Mouse (Mus musculus): Measurements from ENCODE around the gene Smarcc2. TPM values are rescaled to one million over a fixed set of nuclear protein-coding genes. Genes with fewer than 3 reads are reported as not detected.
A peak's percentile ranks its signal among the peaks of the same experiment; 100 is the strongest.
"Not testable (repeated sequence)": the region's sequence is repeated elsewhere in the genome, so short reads cannot be mapped to it uniquely, and the experiment has no call there.

The Smarcc2 gene
- total and polyA plus RNA-seq, 2 experiments from 2014 or later: 134 to 223 TPM

DNA sequence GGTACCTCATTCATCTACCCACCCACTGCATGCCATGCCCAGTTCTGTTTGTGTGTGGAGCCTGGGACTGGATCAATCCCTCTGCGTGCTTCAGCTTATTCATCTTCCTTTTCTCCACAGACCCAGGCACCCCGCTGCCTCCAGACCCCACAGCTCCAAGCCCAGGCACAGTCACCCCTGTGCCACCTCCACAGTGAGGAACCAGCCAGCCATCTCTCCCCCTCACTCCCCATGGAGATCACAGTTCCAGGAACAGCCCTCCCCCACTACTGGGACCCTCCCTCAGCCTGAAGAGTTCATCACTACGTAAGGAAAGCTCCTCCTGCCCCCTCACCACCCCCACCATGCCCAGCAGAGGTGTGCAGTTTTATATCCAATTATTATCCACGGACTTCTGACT, 29.7 kb downstream of the Smarcc2 start:
- ATAC-seq: no peak
- TF ChIP-seq CTCF (IDR thresholded peaks at IDR 0.05; ENCODE audit: low read depth): no peak
- DNase-seq: no peak
- Histone ChIP-seq H3K9ac (no peak overlapping the region), H3K27me3 (ENCODE audit: insufficient read depth, low read length) (no peaks in the 10 kb centered on the region), H3K4me3 (ENCODE audit: low read depth, low read length) (no peak overlapping the region), H3K4me2 (ENCODE audit: low read depth) (no peak overlapping the region), H3K4me1 (ENCODE audit: insufficient read depth) (no peaks in the 10 kb centered on the region), H3K36me3 (ENCODE audit: insufficient read depth) (peaks cover 70% of the 10 kb centered on the region), H3K9me3 (ENCODE audit: low read length) (no peaks in the 10 kb centered on the region), H3K27ac (ENCODE audit: low read depth, low read length) (no peak overlapping the region)
- 87% methylated on average over 4 of the region's 4 CpGs for WGBS

DNA sequence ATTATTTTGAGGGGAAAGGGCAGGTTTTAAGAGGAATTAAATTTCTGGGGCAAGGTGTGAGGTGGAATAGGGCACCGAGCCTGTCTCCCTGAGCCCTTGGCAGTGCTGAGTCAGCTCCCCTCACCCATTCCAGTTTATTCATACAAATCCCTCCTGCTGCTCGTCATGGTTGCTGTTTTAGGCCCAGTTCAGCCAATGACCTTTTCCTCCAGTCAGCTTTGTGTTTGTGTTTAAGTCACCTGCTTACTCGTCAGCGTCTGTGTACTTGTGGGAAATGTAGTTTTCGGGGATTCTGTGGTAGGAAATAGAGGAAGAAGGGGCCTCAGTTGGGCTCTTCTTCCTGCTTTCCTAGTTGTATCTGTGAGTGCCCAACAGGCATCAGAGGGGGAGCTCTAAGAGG, 30.3 kb downstream of the Smarcc2 start:
- H3K27me3 ChIP-seq (ENCODE audit: insufficient read depth, low read length): no peaks in the 10 kb centered on the region
- H3K9me3 ChIP-seq (ENCODE audit: low read length): no peaks in the 10 kb centered on the region
- no peak for TF ChIP-seq CTCF (IDR thresholded peaks at IDR 0.05; ENCODE audit: low read depth)
- no peak overlapping the region for H3K4me2 ChIP-seq (ENCODE audit: low read depth)
- DNase-seq (no peak), ATAC-seq (no peak)
- H3K4me3 ChIP-seq (ENCODE audit: low read depth, low read length): no peak overlapping the region
- no peak overlapping the region for H3K27ac ChIP-seq (ENCODE audit: low read depth, low read length)
- WGBS: 71% methylated on average over 5 of the region's 5 CpGs
- H3K36me3 ChIP-seq (ENCODE audit: insufficient read depth): peaks cover 64% of the 10 kb centered on the region
- H3K9ac ChIP-seq: no peak overlapping the region
- H3K4me1 ChIP-seq (ENCODE audit: insufficient read depth): peaks cover 1% of the 10 kb centered on the region; the same call in 1 of the 2 replicates

GRCm38 (mm10) chr10:128489785-128490184, 30.7 kb downstream of the Smarcc2 start:
- Histone ChIP-seq H3K27me3 (ENCODE audit: insufficient read depth, low read length) (no peaks in the 10 kb centered on the region), H3K9me3 (ENCODE audit: low read length) (no peaks in the 10 kb centered on the region), H3K4me3 (ENCODE audit: low read depth, low read length) (no peak overlapping the region), H3K9ac (no peak overlapping the region), H3K36me3 (ENCODE audit: insufficient read depth) (peaks cover 61% of the 10 kb centered on the region), H3K4me2 (ENCODE audit: low read depth) (no peak overlapping the region), H3K4me1 (ENCODE audit: insufficient read depth) (peaks cover 5% of the 10 kb centered on the region), H3K27ac (ENCODE audit: low read depth, low read length) (no peak overlapping the region)
- ATAC-seq (no peak), DNase-seq (no peak)
- 47% methylated on average over 4 of the region's 4 CpGs for WGBS
- TF ChIP-seq CTCF (IDR thresholded peaks at IDR 0.05; ENCODE audit: low read depth): no peak

GRCm38 (mm10) chr10:128490232-128490631, 31.2 kb downstream of the Smarcc2 start:
- WGBS: 75% methylated on average over 5 of the region's 5 CpGs
- ATAC-seq (no peak), DNase-seq (no peak)
- H3K36me3 ChIP-seq (ENCODE audit: insufficient read depth): peaks cover 61% of the 10 kb centered on the region
- H3K4me3 ChIP-seq (ENCODE audit: low read depth, low read length): no peak overlapping the region
- TF ChIP-seq CTCF (IDR thresholded peaks at IDR 0.05; ENCODE audit: low read depth): no peak
- no peak overlapping the region for H3K4me2 ChIP-seq (ENCODE audit: low read depth)
- H3K27me3 ChIP-seq (ENCODE audit: insufficient read depth, low read length): no peaks in the 10 kb centered on the region
- peaks cover 8% of the 10 kb centered on the region for H3K4me1 ChIP-seq (ENCODE audit: insufficient read depth)
- H3K9me3 ChIP-seq (ENCODE audit: low read length): no peaks in the 10 kb centered on the region
- H3K27ac ChIP-seq (ENCODE audit: low read depth, low read length): no peak overlapping the region
- no peak overlapping the region for H3K9ac ChIP-seq

DNA sequence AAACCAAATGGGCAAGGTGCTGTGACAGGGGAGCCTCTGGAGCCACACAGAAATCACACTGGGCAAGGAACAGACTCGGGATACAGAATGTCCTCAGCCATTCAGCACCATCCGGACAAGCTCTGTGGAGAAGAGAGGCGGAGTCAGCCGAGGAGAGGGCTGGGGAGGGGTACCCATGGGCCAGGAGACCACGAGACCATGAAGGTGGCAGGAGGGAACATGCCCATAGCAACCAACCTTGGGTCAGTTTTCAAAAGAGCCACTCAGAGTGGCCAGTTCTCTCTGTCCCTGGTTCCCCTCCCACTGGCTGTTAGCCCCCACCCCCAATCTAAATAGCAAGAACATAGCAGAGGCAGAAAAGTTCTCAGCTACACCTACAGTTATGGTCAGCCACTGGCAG, 31.9 kb downstream of the Smarcc2 start:
- no peak overlapping the region for H3K4me3 ChIP-seq (ENCODE audit: low read depth, low read length)
- 51% methylated on average over 5 of the region's 5 CpGs for WGBS
- peaks cover 8% of the 10 kb centered on the region for H3K4me1 ChIP-seq (ENCODE audit: insufficient read depth)
- no peaks in the 10 kb centered on the region for H3K9me3 ChIP-seq (ENCODE audit: low read length)
- H3K36me3 ChIP-seq (ENCODE audit: insufficient read depth): peaks cover 56% of the 10 kb centered on the region
- DNase-seq (no peak), ATAC-seq (no peak)
- TF ChIP-seq CTCF (IDR thresholded peaks at IDR 0.05; ENCODE audit: low read depth): no peak
- H3K27ac ChIP-seq (ENCODE audit: low read depth, low read length): peak overlapping the region; percentile 35; the same call in 1 of the 2 replicates
- no peak overlapping the region for H3K4me2 ChIP-seq (ENCODE audit: low read depth)
- H3K9ac ChIP-seq: no peak overlapping the region
- H3K27me3 ChIP-seq (ENCODE audit: insufficient read depth, low read length): no peaks in the 10 kb centered on the region

DNA sequence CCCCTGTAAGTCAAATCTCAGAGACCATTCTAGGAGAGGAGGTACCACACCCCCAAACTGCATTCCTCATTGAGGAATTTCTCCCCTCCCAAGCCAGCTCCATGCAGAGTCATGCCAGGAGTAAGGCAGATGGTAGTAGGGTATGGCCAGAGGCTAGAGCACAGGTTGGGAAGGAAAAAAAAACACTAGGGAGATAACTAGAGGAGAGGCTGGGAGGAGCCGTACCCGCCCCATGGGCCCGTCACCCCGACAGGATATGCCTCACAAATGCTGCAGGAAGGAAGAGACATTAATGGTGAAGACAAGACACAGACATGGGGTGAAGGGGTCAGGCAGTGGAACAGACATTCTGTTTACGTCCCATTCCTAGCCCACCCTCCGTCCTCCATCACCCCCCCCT, 32.4 kb downstream of the Smarcc2 start:
- Histone ChIP-seq H3K9me3 (ENCODE audit: low read length) (no peaks in the 10 kb centered on the region), H3K36me3 (ENCODE audit: insufficient read depth) (peaks cover 50% of the 10 kb centered on the region), H3K27me3 (ENCODE audit: insufficient read depth, low read length) (no peaks in the 10 kb centered on the region), H3K4me3 (ENCODE audit: low read depth, low read length) (no peak overlapping the region), H3K27ac (ENCODE audit: low read depth, low read length) (peak overlapping the region; percentile 35; the same call in 1 of the 2 replicates), H3K4me2 (ENCODE audit: low read depth) (peak overlapping the region; percentile 87), H3K9ac (no peak overlapping the region), H3K4me1 (ENCODE audit: insufficient read depth) (peaks cover 8% of the 10 kb centered on the region)
- ATAC-seq (no peak), DNase-seq (no peak)
- 75% methylated on average over 6 of the region's 6 CpGs for WGBS
- no peak for TF ChIP-seq CTCF (IDR thresholded peaks at IDR 0.05; ENCODE audit: low read depth)

- H3K27ac ChIP-seq (ENCODE audit: low read depth, low read length): peak overlapping the region; percentile 35; the same call in 1 of the 2 replicates
- not testable (repeated sequence) for ATAC-seq, DNase-seq
Measured at GRCm38 (mm10) chr10:128492051-128492450, 33.0 kb downstream of the Smarcc2 start.

More at GRCm38 (mm10) chr10:128492051-128492450, 33.0 kb downstream of the Smarcc2 start:
- H3K4me1 ChIP-seq (ENCODE audit: insufficient read depth); H3K9me3 ChIP-seq (ENCODE audit: low read length); H3K27me3 ChIP-seq (ENCODE audit: insufficient read depth, low read length): not testable (repeated sequence)
- Histone ChIP-seq H3K36me3 (ENCODE audit: insufficient read depth) (peaks cover 46% of the 10 kb centered on the region), H3K4me2 (ENCODE audit: low read depth) (peak overlapping the region; percentile 87), H3K4me3 (ENCODE audit: low read depth, low read length) (peak overlapping the region; percentile 61), H3K9ac (0 out of 2 replicates have a peak overlapping the region, but pooled peaks have one; percentile 68)
- WGBS: 81% methylated on average over 8 of the region's 8 CpGs

All from forebrain, postnatal 0 days (tissue).